Mouse (Mus musculus) embryonic facial prominence, embryonic 14.5 days (tissue): ENCODE results near the gene Uba2. TPM values are rescaled to one million over a fixed set of nuclear protein-coding genes. Genes with fewer than 3 reads are reported as not detected.

Source experiments
- ATAC-seq: fragments of 200-750 bp; cut with Nextera tagmentation; 2 replicates; pipeline ENCODE4 v1.8.0; 2017; ENCODE audit warnings: low read depth, moderate number of reproducible peaks, moderate TSS enrichment
- DNase-seq: peaks from one replicate; pipeline ENCODE4 v3.0.0-alpha.2; 2015; ENCODE audit warnings: low spot score
- H3K27ac ChIP-seq: fragments of 300-500 bp; sonication (generic); replicated peaks from 2 replicates; pipeline ENCODE4 v1.5.1; 2014; ENCODE audit warnings: low read depth, mild to moderate bottlenecking, low read length, moderate library complexity
- H3K27me3 ChIP-seq: fragments of 300-500 bp; sonication (generic); replicated peaks from 2 replicates; pipeline ENCODE4 v1.6.1; 2014; ENCODE audit warnings: low read length; ENCODE audit not compliant: control insufficient read depth, insufficient read depth
- H3K36me3 ChIP-seq: fragments of 300-500 bp; sonication (generic); 2 replicates; pipeline ENCODE4 v1.6.1; 2014; ENCODE audit warnings: low read length, mixed read lengths; ENCODE audit not compliant: control insufficient read depth, insufficient read depth
- H3K4me1 ChIP-seq: fragments of 300-500 bp; sonication (generic); 2 replicates; pipeline ENCODE4 v1.6.1; 2014; ENCODE audit warnings: antibody characterized with exemption, low read length; ENCODE audit not compliant: control insufficient read depth, insufficient read depth
- H3K4me2 ChIP-seq: fragments of 300-500 bp; sonication (generic); 2 replicates; pipeline ENCODE4 v1.6.1; 2014; ENCODE audit warnings: low read depth, mild to moderate bottlenecking, low read length, moderate library complexity, mixed read lengths
- H3K4me3 ChIP-seq: fragments of 300-500 bp; sonication (generic); 2 replicates; pipeline ENCODE4 v1.5.1; 2014; ENCODE audit warnings: low read depth, mild to moderate bottlenecking, low read length
- H3K9ac ChIP-seq: fragments of 300-500 bp; sonication (generic); 2 replicates; pipeline ENCODE4 v1.6.1; 2014; ENCODE audit warnings: low read depth, mild to moderate bottlenecking, low read length, moderate library complexity, mixed read lengths
- H3K9me3 ChIP-seq: fragments of 300-500 bp; sonication (generic); 2 replicates; pipeline ENCODE4 v1.6.1; 2016; ENCODE audit warnings: low read length; ENCODE audit not compliant: control insufficient read depth
- WGBS: fragments of 180-500 bp; shearing (Covaris S2); extraction: QIAGEN DNeasy Blood & Tissue Kit; methylation state at CpG from one replicate; pipeline ENCODE4 v1.1.7; 2014; 5-methylcytosine and 5-hydroxymethylcytosine counted together
- polyA plus RNA-seq: library from polyadenylated mRNA; unstranded; fragments of >200 nt; fragmentation: Nextera tagmentation; extraction: Ambion mirVana; gene quantifications from 2 replicates; pipeline ENCODE4 v1.2.1, GENCODE M21; 2014

Uba2 gene
- polyA plus RNA-seq, 1 experiment from 2014 or later = 166 TPM

DNA sequence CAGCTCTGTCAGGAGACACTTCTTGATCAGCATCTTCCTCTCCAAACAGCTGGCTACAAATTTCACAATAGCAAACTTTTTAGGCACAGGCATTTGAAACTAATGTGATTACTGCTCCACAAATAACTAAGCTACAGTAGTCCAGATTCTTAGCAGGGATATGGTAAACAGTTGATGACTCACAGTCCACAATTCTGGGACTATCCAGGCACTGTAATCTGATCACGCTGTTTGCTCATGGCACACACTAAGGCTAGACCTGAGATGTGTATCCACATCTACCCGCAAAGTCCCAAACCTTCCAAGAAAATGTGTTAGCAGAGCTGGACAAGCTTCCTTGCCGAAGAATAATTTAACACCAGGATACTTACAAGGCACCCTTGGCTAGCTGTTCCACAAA, 11.4 kb downstream of the Uba2 start:
- Histone ChIP-seq H3K4me1 (no peaks in the 10 kb centered on the region), H3K36me3 (peaks cover 98% of the 10 kb centered on the region)

DNA sequence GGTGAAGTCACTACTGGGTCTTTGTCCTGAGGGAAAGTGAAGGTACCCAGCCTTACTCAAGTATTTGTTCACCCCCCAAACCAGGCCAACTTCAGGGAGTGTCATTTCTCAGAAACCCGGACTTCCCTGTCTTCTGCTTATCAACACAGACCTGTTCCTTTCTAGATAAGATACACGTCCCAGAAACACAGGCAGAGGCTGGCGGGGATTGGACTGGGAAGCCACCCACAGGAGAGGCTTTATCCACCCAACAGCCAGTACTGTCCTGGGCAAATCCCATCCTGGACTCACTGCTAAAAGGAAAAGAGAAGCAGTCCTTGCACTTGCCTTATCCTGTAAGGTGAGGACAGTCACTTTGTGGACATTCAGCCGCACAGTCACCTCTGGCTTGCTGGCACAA, 22.2 kb downstream of the Uba2 start:
- DNase-seq (no peak), ATAC-seq (no peak)
- 91% methylated on average over 4 of the region's 4 CpGs for WGBS
- H3K9ac ChIP-seq = no peak overlapping the region
- H3K27ac ChIP-seq = no peak overlapping the region
- no peaks in the 10 kb centered on the region for H3K27me3 ChIP-seq
- H3K9me3 ChIP-seq = 0 out of 2 replicates have a peak, but pooled peaks cover 10% of the 10 kb centered on the region
- H3K36me3 ChIP-seq = peaks cover 100% of the 10 kb centered on the region
- no peak overlapping the region for H3K4me3 ChIP-seq
- H3K4me2 ChIP-seq = no peak overlapping the region
- no peaks in the 10 kb centered on the region for H3K4me1 ChIP-seq

More for the DNA sequence above, 11.4 kb downstream of the Uba2 start:
- no peak for DNase-seq
- Histone ChIP-seq H3K4me2 (no peak overlapping the region), H3K27ac (no peak overlapping the region), H3K27me3 (no peaks in the 10 kb centered on the region), H3K9ac (no peak overlapping the region), H3K9me3 (no peaks in the 10 kb centered on the region), H3K4me3 (no peak overlapping the region)
- ATAC-seq = no peak
- 89% methylated on average over 3 of the region's 3 CpGs for WGBS

DNA sequence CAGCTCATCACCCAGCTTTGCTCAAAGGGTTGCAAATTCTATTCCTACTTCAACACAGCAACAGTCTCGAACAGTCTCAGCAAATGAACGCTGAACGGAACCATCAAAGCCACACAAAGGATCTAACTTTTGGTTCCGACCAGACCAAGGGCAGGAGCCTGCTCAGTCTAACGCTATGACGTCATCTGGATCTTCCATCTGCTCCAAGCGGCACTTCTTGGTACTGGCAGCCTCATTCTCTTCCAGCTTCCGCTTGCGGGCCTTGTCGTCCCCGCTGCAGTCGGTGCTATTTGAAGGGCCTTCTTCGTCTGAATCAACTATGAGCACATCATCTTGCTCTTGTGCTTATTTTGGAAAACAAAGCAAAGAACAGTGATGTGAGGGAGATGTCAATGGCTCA, 28.3 kb downstream of the Uba2 start:
- Histone ChIP-seq H3K4me3 (no peak overlapping the region), H3K27ac (no peak overlapping the region), H3K4me1 (no peaks in the 10 kb centered on the region), H3K9me3 (no peaks in the 10 kb centered on the region), H3K9ac (no peak overlapping the region), H3K27me3 (no peaks in the 10 kb centered on the region), H3K4me2 (no peak overlapping the region), H3K36me3 (peaks cover 63% of the 10 kb centered on the region)
- WGBS = 96% methylated on average over 13 of the region's 13 CpGs
- DNase-seq (no peak), ATAC-seq (no peak)

DNA sequence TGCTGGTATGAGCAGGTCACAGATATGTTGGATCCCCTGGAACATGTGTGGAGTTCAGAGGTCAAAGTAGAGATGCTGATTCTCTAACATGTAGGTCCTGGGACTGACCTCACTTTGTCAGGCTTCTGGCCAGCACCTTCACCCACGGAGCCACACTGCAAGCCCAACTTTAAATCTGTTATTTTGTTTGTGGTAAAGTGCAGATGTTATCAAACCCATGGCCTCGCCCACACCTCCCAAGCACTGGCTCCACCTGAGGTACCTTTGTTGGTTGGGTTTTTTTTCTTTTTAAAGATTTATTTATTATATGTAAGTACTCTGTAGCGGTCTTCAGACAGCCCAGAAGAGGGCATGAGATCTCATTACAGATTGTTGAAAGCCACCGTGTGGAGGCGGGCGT, 29.9 kb downstream of the Uba2 start:
- Histone ChIP-seq H3K4me3 (no peak overlapping the region), H3K9ac (no peak overlapping the region), H3K36me3 (peaks cover 46% of the 10 kb centered on the region), H3K27me3 (no peaks in the 10 kb centered on the region), H3K4me1 (no peaks in the 10 kb centered on the region), H3K9me3 (no peaks in the 10 kb centered on the region), H3K27ac (no peak overlapping the region), H3K4me2 (no peak overlapping the region)
- ATAC-seq (peak; percentile 42), DNase-seq (no peak)
- WGBS = 88% methylated on average over 6 of the region's 6 CpGs

DNA sequence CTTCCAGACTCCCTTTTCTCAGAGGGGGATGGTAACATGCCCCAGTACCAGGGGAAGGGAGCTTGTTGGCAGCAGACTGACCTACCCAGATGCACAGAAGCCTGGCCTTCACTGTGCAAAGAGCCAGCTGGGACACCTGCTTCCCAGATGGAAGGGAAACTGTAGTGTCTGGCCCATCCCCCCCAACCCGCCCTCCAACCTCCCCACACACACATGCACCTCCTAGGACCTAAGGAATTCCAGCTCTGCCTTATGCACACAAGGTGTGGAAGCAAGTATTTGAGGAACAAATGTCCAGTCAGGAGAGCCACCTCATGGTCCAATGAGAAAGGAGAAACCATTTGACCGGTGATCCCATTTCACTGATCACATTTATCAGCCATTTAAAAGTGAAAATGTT, 35.1 kb downstream of the Uba2 start:
- H3K27me3 ChIP-seq = no peaks in the 10 kb centered on the region
- H3K9ac ChIP-seq = no peak overlapping the region
- ATAC-seq (no peak), DNase-seq (no peak)
- no peak overlapping the region for H3K4me3 ChIP-seq
- H3K4me2 ChIP-seq = no peak overlapping the region
- H3K27ac ChIP-seq = 0 out of 2 replicates have a peak overlapping the region, but pooled peaks have one; percentile 22
- WGBS = 69% methylated on average over 2 of the region's 2 CpGs
- no peaks in the 10 kb centered on the region for H3K9me3 ChIP-seq
- H3K4me1 ChIP-seq = peaks cover 18% of the 10 kb centered on the region
- no peaks in the 10 kb centered on the region for H3K36me3 ChIP-seq

DNA sequence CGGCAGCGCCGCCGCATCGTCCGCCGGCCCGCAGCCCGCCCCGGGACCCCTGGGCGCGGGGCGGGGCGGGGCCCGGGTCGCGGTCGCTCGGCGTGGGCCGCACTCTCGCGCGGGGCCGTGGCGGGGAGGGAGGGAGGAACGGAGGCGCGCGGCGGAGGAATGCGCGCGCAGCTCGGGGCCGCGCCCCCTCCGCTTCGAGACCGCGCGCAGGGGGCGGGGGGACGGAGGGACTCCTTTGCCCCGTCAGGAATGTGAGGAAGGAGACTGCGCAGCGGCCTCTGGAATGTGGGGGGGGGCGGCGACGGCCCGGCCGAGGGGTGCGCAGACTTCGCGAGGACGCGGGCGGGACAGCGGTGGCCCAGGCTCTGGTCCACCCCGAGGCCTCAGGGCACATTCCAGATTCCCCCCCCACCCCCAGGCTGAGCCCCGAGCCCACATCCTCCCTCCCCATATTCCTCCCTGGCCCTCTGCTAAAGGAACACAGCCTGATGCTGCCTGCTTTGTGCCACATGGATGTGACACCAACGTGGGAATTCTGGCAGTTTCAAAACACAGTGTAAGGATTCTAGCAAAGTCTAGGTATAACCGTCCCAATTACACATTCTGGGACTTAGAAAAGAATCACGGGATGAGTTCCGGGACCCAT, 36.2 kb downstream of the Uba2 start, which contains the start of gene Wtip:
Gene Wtip, minus strand, starts transcription at position 152 of the 646 bp plus-strand sequence.
- Histone ChIP-seq H3K4me2 (peak within 1 kb of the TSS; percentile 71), H3K4me1 (peaks cover 18% of the 10 kb centered on the region), H3K9ac (peak within 1 kb of the TSS; percentile 96), H3K9me3 (no peaks in the 10 kb centered on the region), H3K27ac (peak within 1 kb of the TSS; percentile 89), H3K4me3 (peak within 1 kb of the TSS; percentile 91), H3K27me3 (no peaks in the 10 kb centered on the region), H3K36me3 (no peaks in the 10 kb centered on the region)
- WGBS = 8% methylated on average over 5 of the region's 65 CpGs
- ATAC-seq (peak; percentile 90), DNase-seq (peak; percentile 94)

DNA sequence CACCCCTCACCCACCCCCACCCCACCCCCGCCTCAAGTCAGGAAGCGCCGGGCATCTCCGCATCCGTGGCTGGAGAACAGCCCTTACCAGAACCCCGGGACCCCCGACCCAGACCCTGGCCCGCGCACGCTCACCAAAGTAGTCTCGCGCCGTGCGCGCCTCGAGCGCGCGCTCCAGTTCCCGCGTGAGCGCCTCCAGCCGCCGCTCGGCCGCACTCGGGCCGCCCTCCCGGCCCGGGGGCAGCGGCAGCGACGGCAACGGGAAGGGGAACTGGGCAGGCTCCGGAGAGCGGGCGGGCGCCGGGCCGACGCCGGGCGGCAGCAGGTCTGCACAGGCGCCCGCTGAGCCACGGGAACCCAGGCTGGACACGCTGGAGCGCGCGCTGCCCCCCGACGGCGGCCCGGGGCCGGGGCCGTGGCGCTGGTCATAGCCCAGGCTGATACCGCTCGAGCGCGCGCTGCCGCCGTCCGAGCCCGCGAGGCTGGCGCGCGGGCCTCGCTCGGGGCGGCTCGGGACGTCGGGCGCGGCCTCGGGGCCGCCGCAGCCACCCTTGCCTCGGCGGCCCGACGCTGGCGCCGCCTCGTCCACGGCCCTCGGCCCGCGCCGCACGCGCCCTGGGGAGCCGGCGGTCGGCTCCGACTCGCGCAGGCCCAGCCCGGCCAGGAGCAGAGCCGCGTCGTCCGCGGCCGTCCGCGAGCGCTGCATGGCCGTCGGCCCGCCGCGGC, 36.9 kb downstream of the Uba2 start:
- WGBS = 0% methylated on average over 17 of the region's 116 CpGs

DNA sequence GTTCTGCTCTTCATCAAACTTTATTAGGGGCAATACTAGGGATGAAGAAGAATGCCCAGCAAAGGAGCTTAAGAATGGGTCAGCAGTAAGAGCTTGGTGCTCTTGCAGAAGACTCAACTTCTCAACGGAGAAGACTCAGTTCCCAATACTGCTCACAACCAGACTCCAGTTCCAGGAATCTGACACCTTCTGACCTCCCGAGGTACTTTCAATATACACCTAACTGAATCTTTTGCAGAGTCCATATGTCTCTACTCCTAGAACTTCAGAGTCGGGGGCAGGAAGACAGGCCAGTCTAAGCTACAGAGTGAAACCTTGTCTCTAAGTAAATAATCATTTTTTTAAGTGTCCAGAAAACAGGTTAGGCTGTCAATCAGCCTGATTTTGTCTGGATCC, 37.4 kb downstream of the Uba2 start:
- H3K27ac ChIP-seq = peak overlapping the region; percentile 89
- 0 out of 2 replicates have a peak, but pooled peaks cover 7% of the 10 kb centered on the region for H3K9me3 ChIP-seq
- peak overlapping the region; percentile 71 for H3K4me2 ChIP-seq
- H3K9ac ChIP-seq = peak overlapping the region; percentile 96
- no peaks in the 10 kb centered on the region for H3K27me3 ChIP-seq
- H3K36me3 ChIP-seq = peaks cover 4% of the 10 kb centered on the region; the same call in 1 of the 2 replicates
- 1% methylated on average over 3 of the region's 3 CpGs for WGBS
- no peak for ATAC-seq
- H3K4me3 ChIP-seq = peak overlapping the region; percentile 91
- DNase-seq = no peak
- H3K4me1 ChIP-seq = peaks cover 18% of the 10 kb centered on the region

More for the DNA sequence above, 36.9 kb downstream of the Uba2 start:
- Histone ChIP-seq H3K4me3 (peak overlapping the region; percentile 91), H3K9ac (peak overlapping the region; percentile 96), H3K4me2 (peak overlapping the region; percentile 71), H3K9me3 (0 out of 2 replicates have a peak, but pooled peaks cover 2% of the 10 kb centered on the region), H3K27ac (peak overlapping the region; percentile 89), H3K36me3 (peaks cover 2% of the 10 kb centered on the region; the same call in 1 of the 2 replicates), H3K4me1 (peaks cover 18% of the 10 kb centered on the region), H3K27me3 (no peaks in the 10 kb centered on the region)
- ATAC-seq (peak; percentile 77), DNase-seq (peak; percentile 42)
